Mouse (Mus musculus): ENCODE measurements around the gene Spata9. TPM values are rescaled to one million over a fixed set of nuclear protein-coding genes. Genes with fewer than 3 reads are reported as not detected.

Gene Spata9
- polyA plus RNA-seq, 1 experiment from 2014 or later = 2.4 TPM

DNA sequence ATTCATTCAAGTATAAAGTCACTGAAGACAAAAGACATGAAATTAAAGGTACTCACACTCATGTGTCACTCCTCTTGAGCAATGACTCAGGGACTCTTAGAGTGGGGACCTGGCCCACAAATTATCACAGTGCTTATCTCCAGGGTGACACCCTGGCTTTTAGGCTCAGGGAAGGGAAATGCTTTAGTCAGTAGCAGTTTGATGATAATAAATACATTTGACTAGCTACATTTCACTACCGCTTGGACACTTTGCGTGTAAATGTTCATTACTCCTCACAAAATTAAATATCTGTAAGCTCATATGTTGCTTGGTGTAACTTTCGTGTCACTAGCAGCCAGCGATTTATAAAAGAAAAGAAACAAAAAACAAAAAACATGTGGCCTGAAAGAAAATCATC is 50.5 kb downstream of the Spata9 start:
- peak overlapping the region; percentile 69 for H3K4me2 ChIP-seq
- H3K36me3 ChIP-seq = no peaks in the 10 kb centered on the region; the same call in 1 of the 2 replicates
- H3K9me3 ChIP-seq = no peaks in the 10 kb centered on the region
- ATAC-seq (ENCODE audit: low FRiP score) = no peak
- H3K27me3 ChIP-seq = no peaks in the 10 kb centered on the region
- peaks cover 19% of the 10 kb centered on the region for H3K4me1 ChIP-seq (replicated peaks)
- 77% methylated on average over 4 of the region's 4 CpGs for WGBS
- H3K4me3 ChIP-seq = peak overlapping the region; percentile 70
- peak overlapping the region; percentile 89 for H3K9ac ChIP-seq
- peak overlapping the region; percentile 96 for H3K27ac ChIP-seq

DNA sequence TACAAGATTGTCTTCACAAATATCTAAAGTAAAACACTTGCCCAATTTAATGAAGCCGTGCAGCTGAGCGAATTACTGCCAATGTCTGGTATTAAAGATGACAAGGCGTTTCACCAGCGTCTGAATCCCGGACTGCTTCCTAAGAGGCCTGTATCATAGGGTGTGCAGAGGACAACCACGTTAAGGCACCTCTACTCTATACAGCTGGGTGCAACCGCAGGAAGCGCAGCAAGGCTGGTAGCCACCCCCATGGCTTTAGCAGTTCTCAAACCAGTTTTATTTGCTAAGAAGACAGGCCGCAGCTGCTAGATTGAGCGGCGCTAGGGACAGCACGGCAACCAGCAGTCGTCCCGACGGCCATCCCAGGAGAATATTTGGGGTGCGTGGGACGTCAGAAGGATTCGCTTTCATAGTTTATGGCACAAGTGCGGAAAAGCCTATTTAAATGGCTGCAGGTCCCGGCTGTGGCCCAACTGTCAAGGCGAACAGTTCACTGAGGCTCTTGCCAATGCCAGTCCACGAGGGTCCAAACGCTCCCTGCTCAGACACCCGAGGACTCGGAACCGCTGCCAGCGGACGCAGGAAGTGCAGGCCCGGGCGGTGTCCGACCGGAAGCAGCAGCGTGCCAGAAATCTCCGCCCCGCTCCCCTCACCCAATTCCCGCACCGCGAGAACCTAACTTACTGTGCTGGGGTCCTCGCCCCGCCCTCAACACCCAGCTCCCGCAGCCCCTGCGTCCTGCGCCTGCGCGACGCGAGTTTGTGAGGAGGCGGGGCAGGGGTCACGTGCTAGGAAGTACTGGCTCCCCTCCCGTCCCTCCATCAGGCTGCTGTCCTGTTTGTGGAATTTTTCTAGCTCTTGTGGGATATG is 51.3 kb downstream of the Spata9 start, which contains the start of gene Rfesd:
Rfesd (minus strand) TSS at position 746 of the 870 bp plus-strand sequence.
- H3K9me3 ChIP-seq = no peaks in the 10 kb centered on the region
- H3K27me3 ChIP-seq = peaks cover 3% of the 10 kb centered on the region; the same call in 1 of the 2 replicates
- peak within 1 kb of the TSS; percentile 89 for H3K9ac ChIP-seq
- peak within 1 kb of the TSS; percentile 96 for H3K27ac ChIP-seq
- ATAC-seq (ENCODE audit: low FRiP score) = peak; percentile 100
- H3K4me2 ChIP-seq = peak within 1 kb of the TSS; percentile 69
- no peaks in the 10 kb centered on the region; the same call in 1 of the 2 replicates for H3K36me3 ChIP-seq
- H3K4me1 ChIP-seq (replicated peaks) = peaks cover 19% of the 10 kb centered on the region
- 2% methylated on average over 50 of the region's 50 CpGs for WGBS
- H3K4me3 ChIP-seq = peak within 1 kb of the TSS; percentile 70

DNA sequence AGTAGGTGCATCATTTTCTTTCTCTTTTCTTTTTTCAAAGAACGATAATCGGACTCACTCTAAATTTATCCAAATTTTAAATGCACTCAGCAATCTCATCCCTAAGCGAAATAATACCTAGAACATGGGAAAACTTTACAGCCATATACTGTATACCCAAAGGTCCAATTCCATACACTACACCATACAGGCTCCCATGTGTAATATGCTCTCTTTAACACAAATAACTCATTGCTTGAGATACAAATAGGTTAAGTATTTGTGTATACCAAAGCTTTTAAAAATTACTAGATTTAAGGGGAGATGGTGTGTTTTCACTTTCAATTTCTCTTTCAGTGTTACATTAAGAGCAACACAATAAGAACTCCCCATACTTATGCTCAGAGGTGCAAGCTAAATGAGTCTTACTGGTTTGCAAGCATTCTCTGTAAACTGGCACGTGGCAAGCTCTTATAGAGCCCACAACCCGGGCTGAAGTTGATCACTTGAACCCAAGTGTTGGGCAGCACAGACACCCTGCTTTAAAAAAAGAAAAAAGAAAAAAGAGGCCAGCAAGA is 52.0 kb downstream of the Spata9 start:
- Histone ChIP-seq H3K9me3 (no peaks in the 10 kb centered on the region), H3K4me2 (peak overlapping the region; percentile 69), H3K27me3 (peaks cover 3% of the 10 kb centered on the region; the same call in 1 of the 2 replicates), H3K27ac (no peak overlapping the region; the same call in 1 of the 2 replicates), H3K4me1 (replicated peaks) (peaks cover 19% of the 10 kb centered on the region), H3K9ac (peak overlapping the region; percentile 51; the same call in 1 of the 2 replicates), H3K4me3 (peak overlapping the region; percentile 70), H3K36me3 (no peaks in the 10 kb centered on the region)
- WGBS = 45% methylated on average over 5 of the region's 5 CpGs
- ATAC-seq (ENCODE audit: low FRiP score) = peak; percentile 65

GRCm38 (mm10) chr13:76021782-76022181 is 54.8 kb downstream of the Spata9 start:
- no peak overlapping the region for H3K9ac ChIP-seq
- no peak overlapping the region for H3K4me3 ChIP-seq
- no peaks in the 10 kb centered on the region for H3K9me3 ChIP-seq
- H3K27me3 ChIP-seq = peaks cover 3% of the 10 kb centered on the region; the same call in 1 of the 2 replicates
- no peak overlapping the region for H3K27ac ChIP-seq
- H3K4me2 ChIP-seq = no peak overlapping the region
- 95% methylated on average over 2 of the region's 2 CpGs for WGBS
- no peak for ATAC-seq (ENCODE audit: low FRiP score)
- peaks cover 10% of the 10 kb centered on the region for H3K4me1 ChIP-seq (replicated peaks)
- H3K36me3 ChIP-seq = no peaks in the 10 kb centered on the region

DNA sequence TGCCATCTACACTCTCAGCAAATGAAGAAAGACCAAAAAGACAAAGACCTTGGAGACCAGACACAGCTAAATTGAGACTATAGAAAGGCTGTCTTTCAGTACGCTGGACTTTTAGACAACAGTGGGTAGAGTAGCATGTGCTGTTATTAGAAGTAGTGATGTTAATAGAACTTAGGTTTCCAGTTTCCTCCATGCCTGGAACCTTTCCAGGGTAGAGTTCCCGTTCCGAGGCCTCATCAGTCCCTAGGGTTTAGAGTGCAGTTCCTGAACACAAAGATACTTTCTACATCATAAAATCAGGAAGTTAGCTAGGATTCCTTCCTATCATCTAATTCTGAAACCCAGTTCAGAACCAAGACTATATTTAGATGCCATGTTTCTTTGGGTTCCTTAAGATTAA is 57.6 kb downstream of the Spata9 start:
- no peak overlapping the region for H3K27ac ChIP-seq
- WGBS = 81% methylated on average over 3 of the region's 3 CpGs
- H3K4me3 ChIP-seq = no peak overlapping the region
- no peaks in the 10 kb centered on the region for H3K36me3 ChIP-seq
- peaks cover 3% of the 10 kb centered on the region; the same call in 1 of the 2 replicates for H3K27me3 ChIP-seq
- H3K9ac ChIP-seq = no peak overlapping the region
- H3K4me2 ChIP-seq = no peak overlapping the region
- no peaks in the 10 kb centered on the region for H3K9me3 ChIP-seq
- ATAC-seq (ENCODE audit: low FRiP score) = no peak
- no peaks in the 10 kb centered on the region for H3K4me1 ChIP-seq (replicated peaks)

- no peak for ATAC-seq (ENCODE audit: low FRiP score)
- Histone ChIP-seq H3K4me3 (no peak overlapping the region), H3K4me2 (no peak overlapping the region), H3K27me3 (no peaks in the 10 kb centered on the region), H3K9ac (no peak overlapping the region), H3K4me1 (replicated peaks) (no peaks in the 10 kb centered on the region), H3K36me3 (no peaks in the 10 kb centered on the region), H3K9me3 (0 out of 2 replicates have a peak, but pooled peaks cover 1% of the 10 kb centered on the region), H3K27ac (no peak overlapping the region)
- WGBS = 56% methylated on average over 1 of the region's 1 CpGs
Measured at GRCm38 (mm10) chr13:76042455-76042854, 75.5 kb downstream of the Spata9 start.

DNA sequence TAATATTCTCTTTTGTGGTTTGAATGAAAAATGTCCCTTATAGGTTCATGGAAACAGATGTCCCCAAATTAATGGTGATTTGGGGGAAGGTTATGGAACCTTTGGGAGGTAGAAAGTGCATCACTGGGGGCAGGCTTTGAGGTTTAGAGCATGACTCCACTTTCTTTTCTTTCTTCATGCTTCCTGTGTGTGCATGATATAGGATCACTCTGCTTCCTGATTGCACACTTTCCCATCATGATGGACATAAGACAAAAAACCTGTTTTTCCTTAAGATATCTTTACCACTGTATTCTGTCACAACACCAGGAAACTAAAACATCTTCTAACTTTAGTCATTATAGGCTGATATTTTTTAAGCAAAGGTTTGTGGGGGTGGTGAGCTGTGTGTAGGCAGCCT is 78.0 kb downstream of the Spata9 start:
- Histone ChIP-seq H3K27ac (no peak overlapping the region), H3K4me1 (replicated peaks) (no peaks in the 10 kb centered on the region), H3K27me3 (no peaks in the 10 kb centered on the region), H3K9me3 (no peaks in the 10 kb centered on the region), H3K36me3 (no peaks in the 10 kb centered on the region), H3K4me3 (no peak overlapping the region), H3K9ac (no peak overlapping the region), H3K4me2 (no peak overlapping the region)
- ATAC-seq (ENCODE audit: low FRiP score) = no peak

Other genes starting within 250 kb of the Spata9 start
- 50.0 and 50.4 TPM in 2 replicates for gene Glrx, start 127.3 kb upstream of the Spata9 start, polyA plus RNA-seq (2015; fragmentation: Nextera tagmentation; extraction: Ambion mirVana)
- 23.7 and 25.7 TPM in 2 replicates for gene Rhobtb3, start 23.2 kb upstream of the Spata9 start, polyA plus RNA-seq (2015; fragmentation: Nextera tagmentation; extraction: Ambion mirVana)
- 18.5 and 18.7 TPM in 2 replicates for gene Rfesd, start 51.6 kb downstream of the Spata9 start, polyA plus RNA-seq (2015; fragmentation: Nextera tagmentation; extraction: Ambion mirVana)
- gene Gpr150, start 89.8 kb downstream of the Spata9 start, polyA plus RNA-seq (2015; fragmentation: Nextera tagmentation; extraction: Ambion mirVana) = 1.8 and 1.9 TPM in 2 replicates
- gene Arsk, start 131.5 kb downstream of the Spata9 start, polyA plus RNA-seq (2015; fragmentation: Nextera tagmentation; extraction: Ambion mirVana) = 4.1 and 4.7 TPM in 2 replicates
- 9.0 and 10.0 TPM in 2 replicates for gene Ttc37, start 131.6 kb downstream of the Spata9 start, polyA plus RNA-seq (2015; fragmentation: Nextera tagmentation; extraction: Ambion mirVana)

All from hindbrain, embryonic 13.5 days (tissue).